Mouse (Mus musculus): ENCODE measurements around the gene Ppp1r13b.

DNA sequence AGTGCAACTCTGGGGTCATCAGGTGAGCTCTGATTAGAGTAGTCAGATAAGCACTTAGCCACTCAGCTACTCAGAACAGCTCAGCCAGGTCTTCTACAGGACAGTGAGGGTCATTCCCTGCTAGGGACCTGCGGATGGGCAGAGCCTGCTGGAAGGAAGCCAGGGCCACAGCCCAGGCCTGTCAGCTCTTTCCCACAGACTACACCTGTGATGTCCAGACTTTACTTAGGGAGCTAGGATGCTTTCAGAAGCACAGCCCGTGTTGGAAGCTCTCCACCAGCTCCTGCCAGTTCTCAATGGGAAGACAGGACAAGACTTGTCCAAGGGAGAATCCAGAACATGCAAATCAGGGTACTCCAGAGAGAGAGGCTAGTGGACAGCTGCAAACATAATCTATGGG is 26.1 kb upstream of the Ppp1r13b start:
- no peak for TF ChIP-seq CTCF (IDR thresholded peaks at IDR 0.05; ENCODE audit: insufficient read depth, low read length)
- TF ChIP-seq POLR2A (IDR thresholded peaks at IDR 0.05; ENCODE audit: borderline replicate concordance, extremely low read depth, low read depth, low read length), result no peak
